Mouse (Mus musculus) limb, embryonic 14.5 days (tissue): ENCODE measurements around the gene Rtkn2. TPM values are rescaled to one million over a fixed set of nuclear protein-coding genes. Genes with fewer than 3 reads are reported as not detected.

Source experiments
- ATAC-seq: fragments of 200-750 bp; cut with Nextera tagmentation; 2 replicates; pipeline ENCODE4 v1.8.0; 2017; ENCODE audit warnings: low read depth, moderate number of reproducible peaks, moderate TSS enrichment; ENCODE audit not compliant: low FRiP score
- DNase-seq: peaks from one replicate; pipeline ENCODE4 v3.0.0-alpha.2; 2015; ENCODE audit warnings: low spot score
- H3K27ac ChIP-seq: fragments of 300-500 bp; sonication (generic); replicated peaks from 2 replicates; pipeline ENCODE4 v1.5.1; 2014; ENCODE audit warnings: low read depth, mild to moderate bottlenecking, low read length, moderate library complexity, mixed read lengths
- H3K27me3 ChIP-seq: fragments of 300-500 bp; sonication (generic); 2 replicates; pipeline ENCODE4 v1.6.1; 2014; ENCODE audit warnings: low read length, mixed read lengths; ENCODE audit not compliant: control insufficient read depth, insufficient read depth
- H3K36me3 ChIP-seq: fragments of 300-500 bp; sonication (generic); 2 replicates; pipeline ENCODE4 v1.6.1; 2014; ENCODE audit warnings: mild to moderate bottlenecking, low read length, moderate library complexity, mixed read lengths; ENCODE audit not compliant: control insufficient read depth, insufficient read depth
- H3K4me1 ChIP-seq: fragments of 300-500 bp; sonication (generic); 2 replicates; pipeline ENCODE4 v1.6.1; 2014; ENCODE audit warnings: antibody characterized with exemption, low read length, mixed read lengths; ENCODE audit not compliant: control insufficient read depth, insufficient read depth
- H3K4me2 ChIP-seq: fragments of 300-500 bp; sonication (generic); replicated peaks from 2 replicates; pipeline ENCODE4 v1.6.1; 2014; ENCODE audit warnings: low read depth, mild to moderate bottlenecking, low read length, moderate library complexity; ENCODE audit not compliant: severe bottlenecking
- H3K4me3 ChIP-seq: fragments of 300-500 bp; sonication (generic); replicated peaks from 2 replicates; pipeline ENCODE4 v1.5.1; 2014; ENCODE audit warnings: low read length
- H3K9ac ChIP-seq: fragments of 300-500 bp; sonication (generic); 2 replicates; pipeline ENCODE4 v1.6.1; 2014; ENCODE audit warnings: mild to moderate bottlenecking, low read depth, low read length, moderate library complexity; ENCODE audit not compliant: severe bottlenecking
- H3K9me3 ChIP-seq: fragments of 300-500 bp; sonication (generic); 2 replicates; pipeline ENCODE4 v1.6.1; 2016; ENCODE audit warnings: low read length; ENCODE audit not compliant: control insufficient read depth
- POLR2A ChIP-seq: fragments of 200-500 bp; IDR thresholded peaks from 2 replicates; pipeline ENCODE4 v1.8.0; 2012; ENCODE audit warnings: inconsistent platforms, mild to moderate bottlenecking, moderate library complexity, borderline replicate concordance; ENCODE audit not compliant: insufficient read depth, insufficient read length; ENCODE audit errors: extremely low read depth
- WGBS: fragments of 180-500 bp; shearing (Covaris S2); extraction: QIAGEN DNeasy Blood & Tissue Kit; methylation state at CpG from one replicate; pipeline ENCODE4 v1.1.7; 2014; 5-methylcytosine and 5-hydroxymethylcytosine counted together
- polyA plus RNA-seq, 2 experiments: library from polyadenylated mRNA; depleted of rRNA in 1 of 2; stranded (reverse) in 1 of 2; unstranded in 1 of 2; fragments of >200 nt; fragmentation: Nextera tagmentation in 1 of 2; extraction: Ambion mirVana in 1 of 2; gene quantifications; 2 replicates each; pipeline versions ENCODE4 v1.2.1 to v1.2.3; 2012 to 2014

The Rtkn2 gene
- polyA plus RNA-seq, 2 experiments: 2.9 to 5.7 TPM

GRCm38 (mm10) chr10:68079910-68080670 lies 100.7 kb downstream of the Rtkn2 start:
- DNase-seq (no peak), ATAC-seq (no peak)
- no peak overlapping the region for H3K4me3 ChIP-seq
- no peaks in the 10 kb centered on the region for H3K9me3 ChIP-seq
- no peak for TF ChIP-seq POLR2A
- H3K4me1 ChIP-seq: no peaks in the 10 kb centered on the region
- no peak overlapping the region for H3K27ac ChIP-seq
- H3K9ac ChIP-seq: no peak overlapping the region
- WGBS: 78% methylated on average over 10 of the region's 10 CpGs
- H3K4me2 ChIP-seq: no peak overlapping the region
- H3K36me3 ChIP-seq: no peaks in the 10 kb centered on the region
- H3K27me3 ChIP-seq: no peaks in the 10 kb centered on the region

- Histone ChIP-seq H3K9ac (no peak overlapping the region), H3K9me3 (no peaks in the 10 kb centered on the region), H3K27me3 (no peaks in the 10 kb centered on the region), H3K27ac (no peak overlapping the region), H3K4me1 (peaks cover 1% of the 10 kb centered on the region; the same call in 1 of the 2 replicates), H3K4me2 (no peak overlapping the region), H3K4me3 (no peak overlapping the region), H3K36me3 (no peaks in the 10 kb centered on the region)
- no peak for DNase-seq
- TF ChIP-seq POLR2A: no peak
- ATAC-seq: no peak
- 64% methylated on average over 6 of the region's 6 CpGs for WGBS
These were observed 102.3 kb downstream of the Rtkn2 start for GRCm38 (mm10) chr10:68081712-68082111.

GRCm38 (mm10) chr10:68085574-68085973 lies 106.2 kb downstream of the Rtkn2 start:
- Histone ChIP-seq H3K4me3 (no peak overlapping the region), H3K4me1 (peaks cover 14% of the 10 kb centered on the region; the same call in 1 of the 2 replicates), H3K9me3 (no peaks in the 10 kb centered on the region), H3K27me3 (no peaks in the 10 kb centered on the region), H3K27ac (no peak overlapping the region), H3K4me2 (no peak overlapping the region), H3K9ac (no peak overlapping the region), H3K36me3 (no peaks in the 10 kb centered on the region)
- TF ChIP-seq POLR2A: no peak
- ATAC-seq: no peak
- WGBS: 70% methylated on average over 4 of the region's 4 CpGs
- DNase-seq: no peak

- WGBS: 41% methylated on average over 4 of the region's 4 CpGs
- peaks cover 14% of the 10 kb centered on the region; the same call in 1 of the 2 replicates for H3K4me1 ChIP-seq
- H3K27ac ChIP-seq: 0 out of 2 replicates have a peak overlapping the region, but pooled peaks have one; percentile 33
- no peak overlapping the region for H3K9ac ChIP-seq
- H3K4me2 ChIP-seq: no peak overlapping the region
- no peaks in the 10 kb centered on the region for H3K9me3 ChIP-seq
- TF ChIP-seq POLR2A: no peak
- H3K27me3 ChIP-seq: no peaks in the 10 kb centered on the region
- H3K36me3 ChIP-seq: no peaks in the 10 kb centered on the region
- no peak overlapping the region for H3K4me3 ChIP-seq
- DNase-seq: no peak
- ATAC-seq: no peak
These were observed 107.6 kb downstream of the Rtkn2 start for GRCm38 (mm10) chr10:68086973-68087372.

GRCm38 (mm10) chr10:68087722-68088121 lies 108.4 kb downstream of the Rtkn2 start:
- ATAC-seq: no peak
- Histone ChIP-seq H3K27ac (no peak overlapping the region), H3K4me2 (no peak overlapping the region), H3K9ac (no peak overlapping the region), H3K27me3 (no peaks in the 10 kb centered on the region), H3K4me3 (no peak overlapping the region), H3K36me3 (no peaks in the 10 kb centered on the region), H3K9me3 (no peaks in the 10 kb centered on the region), H3K4me1 (peaks cover 14% of the 10 kb centered on the region; the same call in 1 of the 2 replicates)
- no peak for DNase-seq
- 80% methylated on average over 3 of the region's 3 CpGs for WGBS
- no peak for TF ChIP-seq POLR2A
